ENCODE assay signal across 27 mouse cellular contexts in genomic region chr1:126005672-126006071, GRCm38 (mm10).
"Had no signal": no experiment of that assay in that cellular context is flagged by ENCODE, and none has a peak within 500 bp of the region (broad histone marks: within the 10 kb centered on the region; RNA-seq: fewer than 3 reads in every experiment).

No protein-coding gene starts in this region.

- DNase-seq: cerebellum, adult 8-10 months; cerebellum, adult 9-10 months; cerebellum, adult 9-11 months; cerebellum, postnatal 10 days; cerebellum, postnatal 14 days; cerebellum, postnatal 25 days; cerebellum, postnatal 36 days; embryo, embryonic 11 days; forebrain, postnatal 0 days; gastrocnemius, adult 2 months; gastrocnemius, postnatal 10 days; gastrocnemius, postnatal 14 days; gastrocnemius, postnatal 25 days; gastrocnemius, postnatal 36 days; heart, adult 18-20 months; heart, adult 2 months had no signal

- H3K27me3 ChIP-seq: embryonic facial prominence, embryonic 12.5 days; embryonic facial prominence, embryonic 13.5 days; embryonic facial prominence, embryonic 15.5 days; forebrain, embryonic 12.5 days; forebrain, embryonic 13.5 days; forebrain, embryonic 15.5 days had no signal

- H3K4me3 ChIP-seq: embryonic facial prominence, embryonic 10.5 days; embryonic facial prominence, embryonic 12.5 days; embryonic facial prominence, embryonic 13.5 days; embryonic facial prominence, embryonic 15.5 days; erythroblast, embryonic 14.5 days; forebrain, embryonic 10.5 days; forebrain, embryonic 12.5 days; forebrain, embryonic 13.5 days; forebrain, embryonic 15.5 days; gastrocnemius, adult 2 months; heart, adult 2 months had no signal

- H3K27ac ChIP-seq: embryonic facial prominence, embryonic 10.5 days; embryonic facial prominence, embryonic 12.5 days; embryonic facial prominence, embryonic 13.5 days; embryonic facial prominence, embryonic 15.5 days; forebrain, embryonic 10.5 days; forebrain, embryonic 12.5 days; forebrain, embryonic 13.5 days; forebrain, embryonic 15.5 days; gastrocnemius, adult 2 months; heart, adult 2 months had no signal

- H3K36me3 ChIP-seq: embryonic facial prominence, embryonic 10.5 days; embryonic facial prominence, embryonic 12.5 days; embryonic facial prominence, embryonic 13.5 days; embryonic facial prominence, embryonic 15.5 days; forebrain, embryonic 10.5 days; forebrain, embryonic 12.5 days had no signal

- H3K9ac ChIP-seq: embryonic facial prominence, embryonic 12.5 days; embryonic facial prominence, embryonic 13.5 days; embryonic facial prominence, embryonic 15.5 days; forebrain, embryonic 12.5 days; forebrain, embryonic 13.5 days; forebrain, embryonic 15.5 days; forebrain, postnatal 0 days had no signal

- H3K9me3 ChIP-seq: embryonic facial prominence, embryonic 10.5 days; embryonic facial prominence, embryonic 12.5 days; embryonic facial prominence, embryonic 13.5 days; embryonic facial prominence, embryonic 15.5 days; forebrain, embryonic 10.5 days; forebrain, embryonic 13.5 days; forebrain, embryonic 15.5 days had no signal

- ATAC-seq: forebrain, embryonic 13.5 days; forebrain, embryonic 14.5 days; forebrain, embryonic 15.5 days; forebrain, embryonic 16.5 days; forebrain, postnatal 0 days had no signal

- H3K4me2 ChIP-seq: embryonic facial prominence, embryonic 12.5 days; embryonic facial prominence, embryonic 13.5 days; embryonic facial prominence, embryonic 15.5 days; forebrain, embryonic 12.5 days; forebrain, embryonic 13.5 days; forebrain, embryonic 15.5 days had no signal

- H3K4me1 ChIP-seq: embryonic facial prominence, embryonic 10.5 days; embryonic facial prominence, embryonic 12.5 days; embryonic facial prominence, embryonic 13.5 days; embryonic facial prominence, embryonic 15.5 days; forebrain, embryonic 10.5 days; forebrain, embryonic 12.5 days; forebrain, embryonic 15.5 days had no signal
